Mouse (Mus musculus) thymus, adult 2 months (tissue): Measurements from ENCODE around the gene Olfr818.

ENCODE experiments used
- CTCF ChIP-seq: fragments of 200-500 bp; IDR thresholded peaks from 2 replicates; pipeline ENCODE4 v1.5.1; 2012; ENCODE audit warnings: mild to moderate bottlenecking, control low read depth, low read length, moderate library complexity, borderline replicate concordance; ENCODE audit not compliant: control insufficient read depth, poor library complexity, insufficient read depth; ENCODE audit errors: extremely low read depth
- POLR2A ChIP-seq: fragments of 200-500 bp; IDR thresholded peaks from 2 replicates; pipeline ENCODE4 v1.6.1; 2012; ENCODE audit warnings: mild to moderate bottlenecking, low read length, control low read depth, moderate library complexity; ENCODE audit not compliant: control insufficient read depth, poor library complexity, insufficient read depth; ENCODE audit errors: extremely low read depth

- TF ChIP-seq CTCF (no peak), POLR2A (no peak)
Measured at GRCm38 (mm10) chr10:129949000-129949399, at the start of gene Olfr818.
